Mouse (Mus musculus): Measurements from ENCODE around the gene Il4.
A peak's percentile ranks its signal among the peaks of the same experiment; 100 is the strongest.
"Not testable (repeated sequence)": the region's sequence is repeated elsewhere in the genome, so short reads cannot be mapped to it uniquely, and the experiment has no call there.

The Il4 gene

GRCm38 (mm10) chr11:53622440-53622806 is 4.0 kb upstream of the Il4 start:
- no peak for DNase-seq

GRCm38 (mm10) chr11:53621582-53622439 is 3.3 kb upstream of the Il4 start:
- DNase-seq, result no peak

DNA sequence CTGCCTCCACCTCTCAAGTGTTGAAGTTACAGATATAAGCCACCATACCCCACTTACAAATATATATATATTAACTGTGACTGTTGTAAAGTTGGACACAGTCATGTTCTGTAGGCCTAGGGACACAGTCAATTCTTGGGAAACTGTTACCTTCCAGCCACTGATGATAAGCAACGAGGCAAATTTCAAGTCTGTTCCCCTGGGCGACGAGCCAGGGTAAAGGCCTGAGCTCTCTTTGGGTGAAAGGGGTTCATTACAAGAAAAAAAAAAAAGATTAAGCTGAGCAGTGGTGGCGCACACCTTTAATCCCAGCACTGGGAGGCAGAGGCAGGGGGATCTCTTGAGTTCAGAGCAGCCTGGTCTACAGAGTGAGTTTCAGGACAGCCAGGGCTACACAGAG is 1.6 kb upstream of the Il4 start:
- DNase-seq, result no peak

DNA sequence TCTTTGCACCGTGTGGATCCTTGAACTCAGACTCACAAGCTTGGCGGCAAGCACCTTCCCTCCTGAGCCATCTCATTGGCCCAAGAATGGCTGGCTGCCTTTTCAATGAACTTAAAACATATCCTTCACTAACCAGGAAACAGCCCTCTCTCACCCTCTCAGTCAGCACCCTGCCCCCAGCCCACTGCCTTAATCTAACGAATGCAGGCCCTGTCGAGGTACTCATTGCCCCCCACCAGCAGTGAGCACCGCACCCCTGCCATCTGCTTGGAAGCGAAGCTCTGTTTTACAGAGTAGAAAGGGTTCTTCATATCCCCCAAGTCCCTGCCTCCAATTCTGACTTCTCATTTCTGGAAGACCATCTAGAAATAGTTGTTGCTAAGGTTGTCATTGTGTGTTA is 959 bp upstream of the Il4 start:
- DNase-seq, result peak; percentile 58

DNA sequence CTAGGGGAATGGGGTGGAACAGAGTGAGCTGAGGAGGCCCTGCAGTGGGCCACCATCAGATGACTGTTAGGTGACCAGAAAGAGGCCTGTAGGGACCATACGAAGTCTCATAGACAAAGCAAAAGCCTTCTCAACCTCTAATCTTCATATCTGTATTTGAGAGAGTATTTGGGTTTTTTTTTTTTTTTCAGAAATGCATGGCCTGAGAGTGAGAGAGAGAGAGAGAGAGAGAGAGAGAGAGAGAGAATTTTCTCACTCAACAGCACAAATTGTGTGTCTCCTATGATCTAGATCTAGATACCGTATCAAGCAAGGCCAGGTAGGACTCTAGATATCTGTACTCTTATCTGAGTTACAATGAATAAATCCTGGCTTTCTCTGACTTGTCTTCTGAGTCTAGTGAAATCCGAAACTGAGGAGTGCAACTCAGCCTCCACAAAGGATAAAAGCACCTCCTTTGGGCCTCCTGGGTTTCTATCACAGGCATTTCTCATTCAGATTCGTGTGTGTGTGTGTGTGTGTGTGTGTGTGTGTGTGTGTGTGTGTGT is 833 bp downstream of the Il4 start:
- no peak for DNase-seq

GRCm38 (mm10) chr11:53616748-53617558 is 1.5 kb downstream of the Il4 start:
- DNase-seq, result peak; percentile 65

- DNase-seq, result no peak
Measured at GRCm38 (mm10) chr11:53615575-53615974, 2.9 kb downstream of the Il4 start.

DNA sequence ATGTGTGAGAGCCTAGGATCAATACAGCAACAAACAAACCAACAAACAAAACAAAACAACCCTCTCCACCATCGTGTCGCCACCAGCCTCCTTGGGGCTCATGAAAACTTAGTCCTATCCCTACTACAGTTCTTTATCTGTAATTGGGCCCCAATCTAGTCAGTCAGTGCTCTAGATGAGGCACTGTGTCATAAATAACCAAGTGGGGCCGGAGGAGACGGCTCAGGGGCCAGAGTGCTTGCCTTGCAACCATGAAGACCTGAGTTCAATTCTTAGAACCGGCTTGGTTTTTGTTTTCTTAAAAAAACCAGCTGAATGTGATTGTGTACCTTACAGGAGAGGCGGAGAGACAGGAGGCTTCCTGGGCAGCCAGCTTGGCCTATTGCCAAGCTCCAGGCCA is 3.3 kb downstream of the Il4 start:
- peak; percentile 38 for DNase-seq

DNA sequence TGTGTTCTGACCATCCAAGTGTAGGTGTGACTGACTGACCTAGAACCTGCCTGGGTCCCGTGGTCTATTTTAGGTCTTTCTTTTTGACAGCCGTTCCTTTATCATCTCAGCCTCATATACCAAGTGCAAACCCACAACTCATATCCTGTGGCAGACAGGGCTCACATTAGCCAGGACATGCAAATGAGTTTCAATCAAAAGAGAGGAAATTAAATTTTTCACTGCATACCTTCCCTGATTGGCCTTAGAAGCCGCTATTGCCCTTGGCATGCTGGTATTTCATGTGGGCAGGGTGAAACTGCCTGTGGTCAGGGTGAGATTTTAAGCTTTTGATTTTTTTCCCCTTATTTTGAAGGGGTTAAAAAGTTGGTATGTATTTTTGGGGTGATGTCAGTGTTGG is 8.8 kb downstream of the Il4 start:
- DNase-seq, result no peak

DNA sequence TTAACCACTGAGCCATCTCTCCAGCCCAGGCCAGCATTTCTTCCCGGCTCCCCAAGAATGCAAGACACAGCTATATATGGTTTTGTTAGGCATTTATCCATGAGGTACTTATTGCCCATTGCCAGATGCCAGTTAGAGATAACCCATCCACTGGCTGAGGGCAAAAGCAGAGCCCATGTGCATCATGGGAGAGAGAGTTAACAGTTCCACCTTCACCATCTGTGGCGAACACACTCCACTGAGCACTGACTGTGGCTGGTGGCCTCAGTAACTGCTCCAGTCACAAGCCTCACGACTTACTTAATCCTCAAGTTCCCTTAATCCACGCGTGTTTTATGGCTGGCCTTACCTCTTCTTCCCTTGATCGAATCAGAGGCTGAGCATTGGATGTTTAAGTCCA is 9.2 kb downstream of the Il4 start:
- DNase-seq, result peak; percentile 31

GRCm38 (mm10) chr11:53605609-53606008 is 12.9 kb downstream of the Il4 start:
- peak; percentile 30 for DNase-seq

GRCm38 (mm10) chr11:53604983-53605382 is 13.5 kb downstream of the Il4 start:
- no peak for DNase-seq

DNA sequence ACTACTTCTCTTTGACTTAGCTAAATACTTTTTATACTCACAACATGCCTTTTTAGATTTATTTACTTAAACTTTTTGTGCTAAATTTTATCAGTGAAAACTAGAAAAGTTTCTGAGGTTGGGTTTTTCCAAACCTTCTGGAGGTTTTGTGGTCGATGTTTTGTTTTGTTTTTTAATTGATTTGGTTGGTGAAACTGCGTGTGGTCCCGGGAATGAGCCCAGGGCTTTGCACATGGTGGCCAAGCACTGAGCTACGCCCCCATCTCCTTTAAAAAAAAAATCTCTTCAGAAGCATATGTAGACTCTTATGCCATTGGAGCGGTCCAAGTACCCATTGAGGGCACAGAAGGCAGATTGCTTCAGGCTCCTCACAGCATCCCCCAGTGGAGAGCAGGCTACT is 27.4 kb downstream of the Il4 start:
- no peak for DNase-seq

GRCm38 (mm10) chr11:53590368-53590768 is 28.1 kb downstream of the Il4 start:
- peak; percentile 86 for DNase-seq

DNA sequence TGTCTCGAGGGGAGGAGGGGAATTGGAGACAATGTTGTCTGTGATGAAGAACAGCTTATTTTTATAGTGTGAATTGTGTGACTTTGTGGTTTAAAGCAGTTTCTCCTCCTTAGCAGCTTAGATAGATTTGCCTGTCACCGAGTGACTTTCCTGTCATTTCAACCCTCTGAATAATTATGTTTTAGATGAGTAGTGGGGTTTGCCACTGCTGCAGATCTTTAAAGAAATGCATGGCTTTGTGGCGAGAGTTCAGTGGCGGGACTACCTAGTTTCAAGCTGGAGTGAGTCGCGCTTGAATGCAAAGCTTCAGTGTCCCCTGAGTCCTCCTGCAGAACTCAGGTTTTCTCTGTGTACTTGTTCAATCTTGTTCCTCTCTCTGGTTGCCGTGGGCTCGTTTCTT is 30.2 kb downstream of the Il4 start:
- no peak for DNase-seq

- peak; percentile 20 for DNase-seq
Measured at GRCm38 (mm10) chr11:53585510-53585909, 33.0 kb downstream of the Il4 start.

GRCm38 (mm10) chr11:53584849-53585248 is 33.6 kb downstream of the Il4 start:
- DNase-seq, result peak; percentile 20

DNA sequence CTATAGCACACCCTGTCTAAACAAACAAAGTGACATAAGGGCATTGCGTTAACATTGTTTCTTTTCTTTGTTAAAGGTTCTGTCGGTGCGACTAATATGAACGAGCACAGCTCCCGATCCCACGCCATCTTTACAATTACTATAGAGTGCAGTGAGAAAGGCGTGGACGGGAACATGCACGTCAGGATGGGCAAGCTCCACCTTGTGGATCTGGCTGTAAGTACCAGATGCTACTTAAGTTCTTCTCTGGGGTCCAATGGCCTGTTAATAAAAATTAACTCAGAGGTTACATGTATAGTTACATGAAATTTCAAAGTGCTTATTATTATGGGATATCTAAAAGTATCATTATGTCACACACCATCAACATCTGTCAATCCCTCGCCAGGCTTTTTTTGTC is 35.3 kb downstream of the Il4 start:
- DNase-seq, result no peak

GRCm38 (mm10) chr11:53580562-53580961 is 37.9 kb downstream of the Il4 start:
- no peak for DNase-seq

- peak; percentile 96 for DNase-seq
Measured at GRCm38 (mm10) chr11:53567224-53568014, 51.0 kb downstream of the Il4 start, which contains the start of gene Kif3a. Kif3a (plus strand) TSS chr11:53567379.

DNA sequence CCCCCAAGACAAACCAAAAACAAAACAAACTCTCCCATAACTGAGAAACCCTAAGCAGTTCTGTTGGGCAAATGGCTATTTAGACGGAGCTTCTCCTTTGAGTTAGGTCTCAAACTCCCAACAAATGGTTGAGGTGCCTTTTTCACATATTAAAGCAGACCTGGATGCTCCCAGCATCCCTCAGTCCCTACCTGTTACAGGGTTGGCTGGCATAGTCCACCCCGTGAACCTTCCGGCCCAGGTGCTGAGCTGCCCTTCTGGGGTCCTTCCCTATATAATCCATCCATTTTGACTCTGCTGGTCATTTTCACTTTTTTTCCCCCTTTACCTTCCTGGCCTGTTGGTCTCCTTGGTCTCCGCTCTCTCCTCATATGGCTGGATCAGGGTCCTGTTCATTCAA is 51.8 kb downstream of the Il4 start:
- DNase-seq, result no peak

GRCm38 (mm10) chr11:53561986-53562385 is 56.5 kb downstream of the Il4 start:
- peak; percentile 37 for DNase-seq

DNA sequence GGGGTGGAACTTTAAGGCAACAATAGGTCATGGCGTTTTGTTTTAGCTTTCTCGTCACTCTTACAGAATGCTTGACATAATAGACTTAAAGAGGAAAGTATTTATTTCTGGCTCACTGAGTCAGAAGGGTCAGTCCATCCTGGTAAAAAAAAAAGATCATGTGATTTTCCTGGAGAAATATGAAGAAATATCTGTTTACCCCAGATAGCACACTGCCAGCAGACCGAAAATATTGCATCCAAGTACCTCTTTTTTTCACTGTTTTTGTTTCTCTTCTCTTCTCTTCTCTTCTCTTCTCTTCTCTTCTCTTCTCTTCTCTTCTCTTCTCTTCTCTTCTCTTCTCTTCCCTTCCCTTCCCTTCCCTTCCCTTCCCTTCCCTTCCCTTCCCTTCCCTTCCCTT is 58.5 kb downstream of the Il4 start:
- not testable (repeated sequence) for DNase-seq
